Mouse (Mus musculus) mouse embryonic stem cell (cell line): ENCODE measurements around the gene 4931428F04Rik.

Experiments
- in situ Hi-C, 2 experiments: fragments of 300-500 bp; cut with MboI; formaldehyde crosslinking; loops; 1 replicate in 1 of 2; 3 replicates in 1 of 2; pipeline ENCODE4 v1.14.3; 2019 to 2020; ENCODE audit warnings: low sequenced_read_pairs in 2 of 2, low pct_unique_long_range_greater_than_20kb in 1 of 2, mixed read lengths in 1 of 2; ENCODE audit not compliant: unreplicated experiment in 1 of 2

The 4931428F04Rik gene

DNA sequence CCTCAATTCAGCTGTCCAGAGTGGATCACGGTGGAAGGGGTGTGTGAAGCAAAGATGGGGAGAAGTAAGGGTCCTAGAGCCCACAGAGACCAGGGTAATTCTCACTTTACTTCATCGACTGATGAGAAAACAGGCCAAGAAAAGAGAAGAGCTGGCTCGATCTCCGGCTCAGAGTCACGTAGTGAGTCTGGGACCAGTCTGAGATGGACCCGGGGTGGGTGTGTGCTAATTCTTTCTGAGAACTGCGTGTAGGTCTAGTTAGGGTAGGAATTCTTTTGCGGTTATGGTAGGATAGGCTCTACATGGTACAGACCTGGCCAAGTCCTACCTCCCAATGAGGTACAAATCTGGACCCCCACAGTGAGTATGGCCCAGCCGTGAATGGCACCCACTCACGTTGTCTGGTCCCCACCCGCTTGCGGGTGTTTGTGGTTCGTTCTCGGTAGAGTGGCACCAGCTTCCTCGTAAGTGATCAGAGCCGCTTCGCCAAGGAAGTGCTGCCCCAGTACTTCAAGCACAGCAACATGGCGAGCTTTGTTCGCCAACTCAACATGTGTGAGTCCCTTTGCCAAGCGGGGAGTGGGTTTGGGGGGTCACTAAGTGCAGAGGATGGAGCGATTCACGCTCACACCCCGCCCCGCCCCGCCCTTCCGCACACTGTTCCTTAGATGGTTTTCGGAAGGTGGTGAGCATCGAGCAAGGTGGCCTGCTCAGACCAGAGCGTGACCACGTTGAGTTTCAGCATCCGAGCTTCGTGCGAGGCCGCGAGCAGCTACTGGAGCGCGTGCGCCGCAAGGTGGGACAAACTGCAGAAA, 19.4 kb downstream of the 4931428F04Rik start:
- in situ Hi-C loops: no loop called here

DNA sequence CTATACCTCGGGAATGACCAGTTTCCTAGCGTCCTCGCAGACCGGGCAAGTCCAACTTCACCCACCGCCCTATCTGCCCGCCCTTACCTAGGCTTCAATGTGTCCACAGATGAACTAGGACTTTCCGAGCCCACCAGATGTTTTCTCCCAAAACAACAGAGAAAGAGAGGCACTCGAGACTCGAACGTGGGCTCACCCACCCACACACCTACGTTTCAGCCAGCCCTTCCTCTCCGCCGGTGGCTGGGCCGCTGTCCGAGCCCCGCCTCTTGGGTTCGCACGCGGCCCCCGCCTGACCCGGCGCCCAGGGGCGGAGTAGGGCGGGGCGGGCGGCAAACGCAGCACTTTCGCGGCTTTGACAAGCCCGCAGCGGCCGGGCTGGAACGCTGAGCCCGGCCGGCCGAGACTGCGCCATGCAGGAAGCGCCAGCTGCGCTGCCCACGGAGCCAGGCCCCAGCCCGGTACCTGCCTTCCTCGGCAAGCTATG, 20.2 kb downstream of the 4931428F04Rik start, which contains the start of gene Hsf4:
Hsf4 (plus strand) TSS at position 341 of the 487 bp plus-strand sequence.
- in situ Hi-C loops: no loop called here

DNA sequence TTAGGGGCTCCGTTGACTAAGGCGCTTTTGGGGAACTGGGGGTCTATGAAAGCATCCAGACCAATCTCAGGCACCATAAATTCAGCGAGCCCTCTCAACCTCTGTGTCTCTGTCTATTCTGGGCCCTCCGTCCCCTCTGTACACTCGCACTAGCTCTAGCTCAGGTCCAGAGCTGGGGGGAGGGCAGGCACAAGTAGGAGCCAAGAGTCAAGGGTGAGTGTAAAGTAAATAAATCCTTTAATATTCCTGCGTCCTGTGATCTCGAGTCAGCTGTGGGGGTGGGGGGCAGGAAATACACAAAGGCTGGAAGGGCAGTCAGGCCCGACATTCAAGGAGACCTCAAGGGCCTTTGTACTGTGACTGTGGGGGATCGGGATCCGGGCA, 20.6 kb downstream of the 4931428F04Rik start:
- in situ Hi-C loops: no loop called here

GRCm38 (mm10) chr8:105268342-105269074, 21.2 kb downstream of the 4931428F04Rik start:
- in situ Hi-C loops: no loop called here

GRCm38 (mm10) chr8:105266775-105267174, 22.9 kb downstream of the 4931428F04Rik start:
- in situ Hi-C loops: no loop called here

GRCm38 (mm10) chr8:105265128-105265527, 24.5 kb downstream of the 4931428F04Rik start:
- in situ Hi-C loops: no loop called here

DNA sequence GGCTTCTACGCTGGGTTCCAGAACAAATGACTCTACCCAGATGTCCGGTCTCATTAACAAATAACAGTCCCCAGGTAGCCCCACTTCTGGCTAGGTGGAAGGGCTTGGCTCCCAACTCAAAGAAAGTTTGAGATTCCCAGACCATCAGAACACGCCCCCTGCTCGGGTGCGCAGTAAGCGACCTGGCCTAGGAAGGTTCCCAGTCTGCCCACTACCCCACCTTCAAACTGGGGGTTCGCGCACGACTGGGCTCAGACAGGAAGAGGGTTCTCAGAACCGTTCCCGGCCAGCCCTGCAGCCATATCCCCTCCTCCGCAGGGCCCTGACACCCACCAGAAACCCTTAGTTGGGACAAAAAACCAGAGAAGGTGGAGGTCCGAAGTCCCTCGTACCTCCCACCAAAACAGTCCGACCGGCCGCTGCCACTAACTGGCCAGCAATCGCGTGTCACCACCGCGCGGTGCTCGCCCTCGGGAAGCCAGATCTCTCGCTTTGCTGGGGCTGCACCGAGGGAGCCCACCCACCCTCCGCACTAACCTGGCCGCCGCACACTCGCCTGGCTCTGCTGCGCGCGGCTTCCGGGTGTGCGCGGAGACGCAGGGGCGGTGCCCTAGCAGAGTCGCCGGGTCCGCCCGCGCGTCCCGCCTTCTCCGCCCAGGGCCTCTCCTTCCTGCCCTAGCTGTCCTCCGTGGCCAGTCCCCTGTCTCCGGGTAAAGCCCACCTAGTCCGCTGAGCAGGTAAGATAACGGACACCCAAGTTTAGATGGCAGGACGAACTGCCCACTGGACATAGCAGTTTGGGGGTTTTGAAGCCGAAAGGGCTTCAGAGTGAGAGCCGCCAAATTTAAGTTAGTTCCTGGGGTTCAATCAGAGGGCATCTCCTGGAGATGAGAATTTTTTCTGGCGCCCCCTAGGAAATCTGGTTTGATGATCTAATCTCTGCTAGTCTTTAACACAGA, 25.4 kb downstream of the 4931428F04Rik start, which contains the start of the genes Tradd and Fbxl8:
Tradd (minus strand) TSS at position 586 of the 959 bp plus-strand sequence.
Fbxl8 (plus strand) TSS at position 625 of the 959 bp plus-strand sequence.
- in situ Hi-C loops: no loop called here

- in situ Hi-C loops: no loop called here
These were observed 26.3 kb downstream of the 4931428F04Rik start for GRCm38 (mm10) chr8:105263244-105263912.

DNA sequence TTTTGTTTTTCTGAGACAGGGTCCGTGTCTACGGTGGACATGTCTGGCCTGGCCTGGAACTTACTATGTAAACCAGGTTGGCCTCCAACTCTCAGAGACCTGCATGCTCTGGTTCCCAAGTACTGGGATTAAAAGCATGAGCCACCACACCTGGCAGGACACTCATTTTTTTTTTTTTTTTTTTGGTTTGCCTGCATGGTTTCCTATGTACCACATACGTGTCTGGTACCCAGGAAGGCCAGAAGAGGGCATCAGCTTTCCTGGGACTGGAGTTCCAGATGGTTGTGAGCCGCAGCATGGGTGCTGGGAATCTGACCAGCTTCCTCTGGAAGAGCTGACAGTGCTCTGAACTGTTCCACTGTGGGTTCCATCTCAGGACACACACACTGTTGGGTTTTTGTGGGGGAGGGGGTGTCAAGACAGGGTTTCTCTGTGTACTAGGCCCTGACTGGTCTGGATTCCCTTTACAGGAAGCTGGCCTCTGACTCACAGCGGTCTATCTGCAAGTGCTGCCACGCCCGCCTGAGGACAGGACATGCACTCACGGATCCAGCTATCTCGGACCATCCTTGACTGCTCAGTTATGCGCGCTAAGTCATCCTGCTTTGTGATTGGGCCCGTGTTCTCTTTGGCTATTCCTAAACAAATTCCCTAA, 28.2 kb downstream of the 4931428F04Rik start:
- in situ Hi-C loops: no loop called here

DNA sequence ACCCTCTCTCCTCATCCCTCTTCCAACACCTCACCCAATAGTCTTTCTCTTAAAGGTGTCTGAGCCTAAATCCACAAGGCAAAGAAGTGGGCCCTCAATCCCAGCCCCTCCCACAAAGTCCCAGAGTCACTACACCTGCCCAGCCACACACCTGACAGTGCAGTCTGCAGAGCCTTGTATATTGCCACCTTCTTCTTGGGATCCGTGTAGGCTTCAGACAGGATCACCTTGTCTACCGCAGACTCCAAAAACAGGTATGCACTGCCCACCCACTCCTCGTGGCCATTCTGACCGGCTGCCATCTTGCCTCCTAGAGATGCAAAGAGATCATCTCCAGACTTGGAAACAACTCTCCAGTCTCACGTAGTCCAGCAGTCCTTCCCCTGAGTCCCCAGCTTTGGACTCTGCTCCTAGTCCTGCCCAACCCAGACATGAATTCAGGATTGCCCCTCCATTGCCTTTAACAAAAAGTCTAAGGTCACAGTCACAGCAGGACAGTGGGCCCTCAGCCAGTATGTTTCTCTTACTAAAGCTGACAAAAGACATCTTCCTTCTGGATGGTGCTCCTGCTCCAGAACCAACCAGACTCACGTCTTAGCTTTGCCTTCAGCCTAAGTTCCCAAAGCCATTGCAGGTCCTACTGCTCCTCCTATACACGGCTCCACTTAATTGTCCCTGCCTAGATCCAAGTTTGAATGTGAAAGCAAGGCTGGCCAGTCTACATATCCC, 29.1 kb downstream of the 4931428F04Rik start:
- in situ Hi-C loops: no loop called here

GRCm38 (mm10) chr8:105259721-105260320, 29.8 kb downstream of the 4931428F04Rik start:
- in situ Hi-C loops: no loop called here

GRCm38 (mm10) chr8:105258911-105259720, 30.5 kb downstream of the 4931428F04Rik start:
- in situ Hi-C loops: no loop called here

GRCm38 (mm10) chr8:105257318-105258114, 32.1 kb downstream of the 4931428F04Rik start:
- in situ Hi-C loops: no loop called here

DNA sequence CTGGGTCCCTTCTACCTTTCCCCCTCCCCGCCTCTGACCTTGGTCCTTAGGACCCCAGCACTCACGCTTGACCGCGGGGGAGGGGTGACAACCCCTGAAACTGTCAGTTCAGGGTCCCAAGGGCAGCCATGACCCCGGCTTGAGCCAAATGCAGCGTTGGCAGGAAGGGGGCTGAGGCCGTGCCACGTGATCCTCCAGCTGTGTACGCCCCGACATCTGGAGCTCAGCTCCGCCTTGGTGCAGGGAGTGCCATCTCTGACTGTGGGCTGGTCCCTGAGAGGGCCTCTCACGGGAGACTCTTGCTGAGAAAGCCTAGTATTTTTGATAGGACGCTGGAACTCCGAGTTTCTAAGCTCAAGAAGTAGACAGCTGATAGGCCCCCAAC, 34.7 kb downstream of the 4931428F04Rik start, which contains the start of gene B3gnt9:
B3gnt9 (minus strand) TSS at position 188 of the 385 bp plus-strand sequence.
- in situ Hi-C loops: no loop called here
